Mouse (Mus musculus) heart, postnatal 14 days (tissue): ENCODE results near the gene Fhl5. TPM values are rescaled to one million over a fixed set of nuclear protein-coding genes. Genes with fewer than 3 reads are reported as not detected.
A peak's percentile ranks its signal among the peaks of the same experiment; 100 is the strongest.
"Not testable (repeated sequence)": the region's sequence is repeated elsewhere in the genome, so short reads cannot be mapped to it uniquely, and the experiment has no call there.

ENCODE experiments used
- DNase-seq, 2 experiments: peaks; one replicate each; pipeline ENCODE4 v3.0.0; 2021 to 2022
- intact Hi-C: fragments of 180-260 bp; cut with DNase I; formaldehyde crosslinking; loops from one replicate; pipeline ENCODE4 v1.15.1; 2025
- long read RNA-seq, 2 experiments: library from polyadenylated mRNA; stranded (forward); transcript quantifications; one replicate each; pipeline ENCODE4 v2.0.0; 2021
- total RNA-seq, 2 experiments: library from RNA; stranded (reverse); gene quantifications; 2 replicates each; pipeline ENCODE4 v1.2.3; 2021

Fhl5 gene
- total RNA-seq = 1 to 10 TPM in 1 of 2 experiments, under 1 TPM in 1; 0.39 to 1.0 TPM
- long read RNA-seq, experiment 1 = 0 reads
- long read RNA-seq, experiment 2, partial matches to known transcripts = 0 of 1 reads
- long read RNA-seq, experiment 2, other reads (novel, unspliced or antisense) = 1 of 1 reads

- intact Hi-C loops = no loop called here
Measured at GRCm38 (mm10) chr4:25242776-25243175, at the start of gene Fhl5. Gene Fhl5 (minus strand): TSS chr4:25242876.

GRCm38 (mm10) chr4:25285002-25285401 is 42.3 kb upstream of the Fhl5 start:
- intact Hi-C loops = loop anchor here (10.0 kb wide), 1 partner anchor 390 kb away; the partner anchor contains the start of gene Ndufaf4
- not testable (repeated sequence) for DNase-seq

More at GRCm38 (mm10) chr4:25242776-25243175, at the start of gene Fhl5:
- no peak for DNase-seq

GRCm38 (mm10) chr4:25281671-25282038 is 39.0 kb upstream of the Fhl5 start, which contains the start of gene Ufl1:
Gene Ufl1 (minus strand): TSS chr4:25281821.
- peak; percentile 97 to 99 for DNase-seq
- intact Hi-C loops = loop anchor here (10.0 kb wide), 1 partner anchor 387 kb away; the partner anchor contains the start of gene Ndufaf4

- intact Hi-C loops = loop anchor here (10.0 kb wide), 1 partner anchor 386 kb away; the partner anchor contains the start of gene Ndufaf4
- DNase-seq = no peak
Measured at GRCm38 (mm10) chr4:25280938-25281670, 38.4 kb upstream of the Fhl5 start.

- no peak for DNase-seq
- intact Hi-C loops = loop anchor here (10.0 kb wide), 1 partner anchor 778 kb away; the partner anchor contains the start of gene Mms22l
Measured at GRCm38 (mm10) chr4:25272861-25273627, 30.4 kb upstream of the Fhl5 start.

GRCm38 (mm10) chr4:25271926-25272325 is 29.2 kb upstream of the Fhl5 start:
- DNase-seq = no peak
- intact Hi-C loops = loop anchor here (10.0 kb wide), 1 partner anchor 777 kb away; the partner anchor contains the start of gene Mms22l

- DNase-seq = no peak
- intact Hi-C loops = no loop called here
Measured at GRCm38 (mm10) chr4:25267144-25267543, 24.5 kb upstream of the Fhl5 start.

GRCm38 (mm10) chr4:25257822-25258398 is 15.2 kb upstream of the Fhl5 start:
- DNase-seq = no peak
- intact Hi-C loops = no loop called here

GRCm38 (mm10) chr4:25235663-25236062 is 7.0 kb downstream of the Fhl5 start:
- intact Hi-C loops, DNase-seq: not testable (repeated sequence)

- DNase-seq, intact Hi-C loops: not testable (repeated sequence)
Measured at GRCm38 (mm10) chr4:25233767-25234166, 8.9 kb downstream of the Fhl5 start.

GRCm38 (mm10) chr4:25232546-25232945 is 10.1 kb downstream of the Fhl5 start:
- intact Hi-C loops = no loop called here
- DNase-seq = no peak

GRCm38 (mm10) chr4:25227527-25227926 is 15.1 kb downstream of the Fhl5 start:
- intact Hi-C loops = no loop called here
- DNase-seq = no peak

- intact Hi-C loops = no loop called here
- no peak for DNase-seq
Measured at GRCm38 (mm10) chr4:25221927-25222326, 20.7 kb downstream of the Fhl5 start.

GRCm38 (mm10) chr4:25213451-25213850 is 29.2 kb downstream of the Fhl5 start:
- DNase-seq = no peak
- intact Hi-C loops = no loop called here

GRCm38 (mm10) chr4:25206166-25206565 is 36.5 kb downstream of the Fhl5 start:
- intact Hi-C loops = no loop called here
- DNase-seq = no peak

- no peak for DNase-seq
- intact Hi-C loops = no loop called here
Measured at GRCm38 (mm10) chr4:25197310-25197709, 45.4 kb downstream of the Fhl5 start.

GRCm38 (mm10) chr4:25179617-25180208 is 63.0 kb downstream of the Fhl5 start:
- no peak for DNase-seq
- intact Hi-C loops = loop anchor here (10.0 kb wide), 1 partner anchor 275 kb away; no protein-coding TSS in a partner anchor
